Mouse (Mus musculus) testis, postnatal 10 days (tissue): ENCODE data around the gene Omp.

Experiments used
- DNase-seq: peaks from one replicate; pipeline ENCODE4 v3.0.0; 2021; ENCODE audit warnings: low spot score

The Omp gene

DNA sequence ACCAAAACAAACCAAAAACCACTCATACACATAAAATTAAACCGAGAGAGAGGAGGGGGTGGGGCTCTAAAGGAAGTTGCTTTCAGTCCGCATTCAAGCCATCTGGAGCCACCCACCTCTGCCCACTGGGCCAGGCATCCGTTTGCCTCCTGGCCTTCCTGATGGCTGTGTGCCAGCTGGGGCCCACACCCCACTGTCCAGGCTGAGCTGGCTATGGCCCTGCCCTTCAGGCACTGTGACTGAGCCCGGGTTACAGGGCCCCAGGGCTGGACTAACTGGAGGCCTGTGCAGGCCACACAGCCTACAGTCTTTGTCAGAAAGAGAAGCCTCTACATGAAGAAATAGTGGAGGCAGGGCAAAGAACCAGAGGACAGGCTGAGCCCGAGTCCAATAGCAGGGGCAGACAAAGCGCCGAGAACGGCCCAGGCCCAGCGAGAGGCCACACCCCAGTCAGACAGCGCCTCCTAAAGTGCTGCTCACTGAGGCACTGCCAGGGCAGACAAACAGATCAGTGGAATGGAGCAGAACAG is 19.8 kb upstream of the Omp start:
- peak; percentile 46 for DNase-seq

- peak; percentile 27 for DNase-seq
Observed at GRCm38 (mm10) chr7:98164382-98164998, 19.2 kb upstream of the Omp start.

- peak; percentile 43 for DNase-seq
Observed at GRCm38 (mm10) chr7:98163700-98164099, 18.4 kb upstream of the Omp start.

- DNase-seq: no peak
Observed at GRCm38 (mm10) chr7:98162239-98162638, 16.9 kb upstream of the Omp start.

DNA sequence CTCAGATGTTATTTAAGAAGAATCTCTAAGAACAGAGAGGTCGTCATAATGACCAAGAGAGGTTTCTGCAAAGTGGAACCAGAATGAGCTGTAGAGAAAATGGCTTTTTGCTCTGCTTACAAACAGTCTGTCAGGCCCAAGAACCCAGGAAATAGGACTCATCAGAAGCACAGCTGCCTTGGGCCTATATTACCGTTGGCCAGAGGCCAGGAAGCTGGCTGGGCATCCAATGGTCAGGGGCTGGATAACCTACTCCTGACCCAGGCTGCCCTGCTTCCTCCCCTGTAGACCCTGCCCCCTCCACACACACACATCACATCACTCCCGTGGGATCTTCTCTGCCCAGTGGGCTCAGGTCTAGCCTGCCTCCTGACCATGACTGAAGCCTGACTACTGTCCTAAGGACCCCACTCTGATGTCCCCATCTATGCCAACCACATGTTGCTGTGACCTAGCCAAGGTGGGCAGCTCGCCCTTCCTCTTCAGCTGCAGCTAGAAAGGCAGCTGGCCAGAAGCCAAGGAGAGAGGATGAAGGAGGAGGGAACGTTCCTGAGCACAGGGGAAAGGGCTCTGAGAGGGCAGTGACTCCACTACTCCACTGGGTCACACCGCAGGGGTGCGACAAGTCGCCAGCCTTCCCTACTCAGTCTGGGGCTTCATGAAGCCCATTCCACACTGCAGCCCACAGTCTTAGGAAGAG is 14.9 kb upstream of the Omp start:
- no peak for DNase-seq

GRCm38 (mm10) chr7:98158481-98158880 is 13.2 kb upstream of the Omp start:
- no peak for DNase-seq

DNA sequence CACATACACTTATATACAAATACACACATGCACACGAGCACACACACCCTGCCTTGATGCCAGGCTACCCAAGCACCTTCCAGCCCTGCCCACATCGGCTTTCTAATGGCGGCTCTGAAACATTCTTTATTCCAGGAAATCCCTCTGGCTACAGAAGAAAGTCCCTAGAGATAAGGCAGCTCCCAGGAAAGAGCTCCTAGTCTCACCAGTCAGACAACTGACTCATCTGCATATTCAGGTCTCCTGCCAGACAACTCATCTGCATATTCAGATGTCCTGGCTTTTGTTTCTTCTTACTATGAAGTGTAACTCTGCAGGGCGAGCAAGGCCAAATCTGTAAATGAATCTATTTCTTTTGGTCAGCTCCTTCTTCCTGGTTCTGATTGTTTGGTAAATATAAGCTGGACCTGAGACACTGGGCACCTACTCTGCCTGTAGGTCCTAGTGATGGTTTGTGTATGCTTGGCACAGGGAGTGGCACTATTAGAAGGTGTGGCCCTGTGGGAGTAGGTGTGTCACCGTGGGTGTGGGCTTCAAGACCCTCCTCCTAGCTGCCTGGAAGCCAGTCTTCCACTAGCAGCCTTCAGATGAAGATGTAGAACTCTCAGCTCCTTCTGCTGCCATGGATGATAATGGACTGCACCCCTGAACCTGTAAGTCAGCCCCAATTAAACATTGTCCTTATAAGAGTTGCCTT is 12.5 kb upstream of the Omp start:
- DNase-seq: no peak

DNA sequence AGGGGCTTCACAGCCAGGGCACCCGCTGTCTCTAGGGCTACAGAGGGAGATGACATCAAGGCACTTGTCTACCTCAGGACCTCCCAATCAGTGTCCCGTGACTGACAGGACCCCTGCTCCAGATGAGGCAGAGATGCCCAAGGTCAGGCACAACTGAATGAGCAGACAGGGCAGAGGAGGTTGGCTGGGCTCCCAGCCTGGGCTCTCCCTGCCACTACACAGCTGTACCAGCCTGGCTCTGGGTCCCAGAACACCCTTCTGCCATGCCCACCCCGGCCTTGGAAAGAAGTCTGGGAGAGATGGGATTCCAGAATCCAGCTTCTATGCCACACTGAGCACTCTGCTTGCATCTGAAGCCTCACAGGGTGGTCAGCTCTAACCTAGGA is 11.0 kb upstream of the Omp start:
- no peak for DNase-seq

DNA sequence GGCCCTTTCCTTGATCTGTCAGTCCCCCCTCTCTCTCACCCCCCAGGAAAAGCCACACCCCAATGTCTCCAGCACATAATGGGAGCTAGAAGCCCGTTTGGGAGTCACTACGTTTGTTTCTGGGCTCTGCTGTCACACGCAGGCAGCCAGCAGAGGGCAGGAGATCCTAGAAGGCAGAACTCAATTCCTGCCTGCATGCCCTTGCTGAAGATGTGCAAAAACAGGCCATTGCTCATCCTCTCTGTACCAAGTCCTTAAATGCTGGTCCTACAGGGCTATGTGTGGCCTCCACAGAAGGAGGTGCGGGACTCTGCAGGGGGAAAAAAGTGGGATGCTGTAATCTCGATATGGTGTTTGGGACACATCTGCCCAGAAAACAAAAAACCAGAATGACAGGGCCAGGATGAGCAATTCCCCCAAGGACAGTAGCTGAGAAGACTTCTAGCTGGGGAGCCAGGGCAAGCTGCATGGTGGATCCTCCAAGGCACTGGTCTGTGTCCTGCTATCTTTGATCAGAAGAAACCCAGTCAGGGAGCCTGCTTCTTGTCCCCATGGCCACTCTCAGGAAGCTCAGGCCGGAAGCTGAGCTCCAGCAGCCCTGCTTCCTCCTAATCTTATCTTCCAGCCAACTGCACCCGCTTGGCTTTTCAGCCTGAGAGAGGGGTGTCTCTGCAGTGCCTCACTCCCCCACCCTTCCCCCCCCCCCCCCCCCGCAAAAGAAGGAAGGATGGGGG is 10.4 kb upstream of the Omp start:
- peak; percentile 88 for DNase-seq

- DNase-seq: no peak
Observed at GRCm38 (mm10) chr7:98153892-98154291, 8.6 kb upstream of the Omp start.

DNA sequence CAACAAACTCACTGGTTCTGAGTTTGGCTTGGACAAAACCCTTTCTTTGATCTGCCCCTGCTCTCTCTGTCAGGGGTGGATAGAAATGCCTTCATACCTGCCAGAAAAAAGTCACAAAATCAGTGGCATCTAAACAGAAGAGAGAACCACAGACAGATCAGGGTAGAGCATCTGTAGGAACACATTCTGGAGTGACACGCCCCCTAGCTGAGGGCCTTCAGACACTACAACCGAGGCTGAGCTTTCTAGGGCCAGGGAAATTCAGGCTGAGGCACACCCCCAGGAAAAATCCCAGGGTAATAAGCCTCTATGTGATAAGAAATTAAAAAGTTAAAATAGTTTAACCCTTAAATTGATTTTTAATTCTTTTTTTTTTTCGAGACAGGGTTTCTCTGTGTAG is 8.0 kb upstream of the Omp start:
- no peak for DNase-seq

DNA sequence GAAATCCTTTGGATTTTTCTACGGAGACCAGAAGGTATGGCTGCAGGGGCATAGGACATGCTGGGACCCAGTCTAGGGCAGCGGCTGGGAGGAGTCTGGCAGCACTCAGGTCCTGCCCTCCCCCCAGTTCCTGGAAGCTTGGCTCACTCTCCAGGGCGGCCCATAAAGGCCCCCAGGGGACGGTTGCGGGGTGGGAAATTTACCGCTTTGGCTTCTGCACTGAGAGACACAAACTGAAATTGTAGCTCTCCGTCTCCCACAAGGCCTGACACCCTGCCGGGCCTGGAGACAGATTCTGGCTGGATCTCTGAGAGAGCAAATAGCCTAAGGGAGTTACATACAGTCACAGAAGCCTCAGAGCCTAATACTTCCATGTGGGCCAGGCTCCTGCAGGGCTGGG is 7.1 kb upstream of the Omp start:
- DNase-seq: no peak

DNA sequence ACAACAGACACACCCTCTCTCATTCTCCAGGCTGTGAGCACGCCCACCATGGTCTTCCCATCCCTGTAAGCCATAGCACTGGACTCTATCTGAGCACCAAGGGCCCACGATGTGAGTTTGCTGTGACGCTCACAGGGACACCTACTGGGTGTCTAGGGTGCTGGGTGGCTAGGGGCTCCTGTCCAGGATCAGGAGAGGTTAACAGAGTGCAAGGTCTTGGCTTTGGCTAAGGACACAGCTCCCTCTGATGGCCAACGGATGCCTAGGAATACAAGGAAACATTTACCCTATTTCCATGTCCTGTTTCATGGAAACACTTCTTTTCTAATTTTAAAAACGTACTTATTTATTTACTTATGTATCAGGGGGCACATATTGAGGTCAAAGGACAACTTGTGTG is 5.2 kb upstream of the Omp start:
- DNase-seq: peak; percentile 68

DNA sequence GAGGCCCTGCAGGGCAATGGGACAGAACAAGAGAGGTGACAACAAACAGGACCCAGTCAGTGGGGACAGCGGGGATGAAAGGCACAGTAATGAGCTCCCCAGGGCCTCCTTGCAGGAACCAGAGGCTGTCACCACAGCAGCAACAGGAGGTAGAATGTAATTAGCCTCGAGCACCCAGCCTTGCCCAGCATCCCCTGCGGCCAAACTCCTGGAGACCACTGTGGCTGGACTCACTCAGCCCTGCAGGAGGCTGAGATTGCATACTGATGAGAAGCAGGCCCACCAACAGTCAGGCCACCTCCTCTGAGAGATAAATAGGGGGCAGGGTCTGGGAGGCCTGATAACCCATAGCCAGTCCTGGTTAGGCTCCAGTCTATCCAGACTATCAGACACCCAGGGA is 4.5 kb upstream of the Omp start:
- no peak for DNase-seq

GRCm38 (mm10) chr7:98148721-98149407 is 3.6 kb upstream of the Omp start:
- DNase-seq: no peak

- no peak for DNase-seq
Observed at GRCm38 (mm10) chr7:98147766-98148165, 2.5 kb upstream of the Omp start.

DNA sequence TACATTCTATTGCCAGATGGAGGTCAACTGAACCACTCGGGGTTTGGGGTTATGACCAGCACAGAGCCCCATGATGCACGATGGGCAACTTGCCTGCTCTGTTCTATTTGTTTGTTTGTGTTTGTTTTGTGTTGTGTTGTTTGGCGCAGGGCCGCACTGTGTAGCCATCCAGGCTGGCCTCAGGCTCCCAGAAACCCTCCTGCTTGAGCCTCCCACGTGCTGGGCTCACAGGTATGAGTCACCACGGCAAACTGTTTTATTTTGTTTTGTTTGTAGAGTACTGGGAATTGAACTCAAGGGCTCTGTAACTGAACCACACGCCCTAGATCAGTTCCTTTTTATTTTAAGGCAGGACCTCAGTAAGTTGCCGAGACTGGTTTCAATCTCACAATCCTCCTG is 1.1 kb upstream of the Omp start:
- no peak for DNase-seq

- no peak for DNase-seq
Observed at GRCm38 (mm10) chr7:98145842-98146446, 642 bp upstream of the Omp start.

DNA sequence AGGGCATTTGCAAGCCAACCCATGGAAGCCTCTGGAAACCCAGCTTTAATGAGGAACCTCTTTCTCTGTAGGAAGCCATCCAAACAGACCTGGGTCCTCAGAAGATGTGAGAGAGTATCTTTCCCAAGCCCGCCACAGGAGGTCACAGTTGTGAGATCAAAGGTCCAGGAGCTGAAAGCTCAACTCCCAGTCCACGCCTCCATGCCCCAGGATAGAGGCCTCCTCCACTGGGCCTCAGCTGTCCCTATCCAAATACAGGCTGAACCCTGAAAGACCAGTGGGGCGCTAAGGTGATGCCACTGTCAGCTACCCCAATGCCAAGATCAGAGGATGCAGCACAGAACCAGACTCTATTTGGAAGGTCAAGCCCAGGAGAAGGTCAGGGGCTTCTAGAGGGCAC is 2.7 kb downstream of the Omp start:
- no peak for DNase-seq

DNA sequence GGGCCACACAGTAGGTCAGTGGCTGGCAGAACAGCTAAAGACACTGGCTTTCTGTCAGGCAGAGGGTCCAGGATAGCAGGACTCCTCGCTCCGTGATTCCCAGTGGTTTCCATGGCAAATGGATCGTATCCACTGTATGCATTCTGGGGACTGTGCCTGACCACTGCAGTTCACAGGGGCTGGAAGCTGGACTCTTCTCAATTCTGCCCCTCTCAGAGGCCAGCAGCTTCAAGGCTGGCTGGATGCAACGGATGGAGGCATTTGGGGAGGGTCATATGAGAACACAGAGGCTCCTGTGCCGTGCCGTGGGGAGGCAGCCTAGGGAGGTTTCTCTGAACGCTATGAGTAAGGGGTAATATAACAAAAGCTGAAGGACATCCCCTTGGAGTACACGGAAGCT is 3.1 kb downstream of the Omp start:
- DNase-seq: no peak

DNA sequence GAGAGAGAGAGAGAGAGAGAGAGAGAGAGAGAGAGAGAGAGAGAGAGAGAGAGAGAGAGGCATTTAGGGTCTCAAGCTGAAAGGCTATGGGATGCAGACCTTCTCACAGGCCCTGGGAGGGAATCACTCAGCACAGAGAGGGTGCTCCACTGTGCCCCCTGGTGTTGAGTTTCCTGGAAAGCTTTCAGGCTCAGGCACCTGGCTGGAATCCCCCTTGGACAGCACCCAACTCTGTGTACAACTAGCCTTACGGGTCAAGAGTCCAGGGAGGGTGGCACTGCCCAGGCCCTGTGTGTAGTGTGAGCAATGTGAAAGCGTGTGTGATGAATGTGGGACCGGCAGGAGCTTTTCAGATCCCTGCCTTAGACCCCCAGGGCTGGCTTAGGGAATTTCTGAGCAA is 4.1 kb downstream of the Omp start:
- DNase-seq: peak; percentile 80

- DNase-seq: no peak
Observed at GRCm38 (mm10) chr7:98140597-98140996, 4.7 kb downstream of the Omp start.
